Mouse (Mus musculus) gastrocnemius, adult 18-20 months (tissue): ENCODE data around the gene Yipf2. TPM values are rescaled to one million over a fixed set of nuclear protein-coding genes. Genes with fewer than 3 reads are reported as not detected.

Experiments used
- DNase-seq: peaks from one replicate; pipeline ENCODE4 v3.0.0; 2021; ENCODE audit warnings: low spot score
- long read RNA-seq, 2 experiments: library from polyadenylated mRNA; stranded (forward); transcript quantifications; one replicate each; pipeline ENCODE4 v2.0.0; 2021
- total RNA-seq, 2 experiments: library from RNA; stranded (reverse); gene quantifications; 2 replicates each; pipeline ENCODE4 v1.2.3; 2021

The Yipf2 gene
- 1 to 10 TPM; 5.3 to 5.6 TPM for total RNA-seq
- long read RNA-seq, experiment 1, partial matches to known transcripts: 3 of 9 reads
- long read RNA-seq, experiment 1, other reads (novel, unspliced or antisense): 4 of 9 reads
- long read RNA-seq, experiment 2, partial matches to known transcripts: 1 of 10 reads
- long read RNA-seq, experiment 2, other reads (novel, unspliced or antisense): 4 of 10 reads

GRCm38 (mm10) chr9:21592703-21593121 is at the start of gene Yipf2, which contains the start of gene Timm29:
Gene Yipf2, minus strand, starts transcription at chr9:21592828.
Gene Timm29, plus strand, starts transcription at chr9:21592722.
- DNase-seq: peak; percentile 94

GRCm38 (mm10) chr9:21639031-21639430 is 46.4 kb upstream of the Yipf2 start:
- DNase-seq: no peak

GRCm38 (mm10) chr9:21635639-21636038 is 43.0 kb upstream of the Yipf2 start:
- DNase-seq: no peak

- no peak for DNase-seq
Observed at GRCm38 (mm10) chr9:21633106-21633505, 40.5 kb upstream of the Yipf2 start.

GRCm38 (mm10) chr9:21630673-21631072 is 38.0 kb upstream of the Yipf2 start:
- DNase-seq: peak; percentile 54

DNA sequence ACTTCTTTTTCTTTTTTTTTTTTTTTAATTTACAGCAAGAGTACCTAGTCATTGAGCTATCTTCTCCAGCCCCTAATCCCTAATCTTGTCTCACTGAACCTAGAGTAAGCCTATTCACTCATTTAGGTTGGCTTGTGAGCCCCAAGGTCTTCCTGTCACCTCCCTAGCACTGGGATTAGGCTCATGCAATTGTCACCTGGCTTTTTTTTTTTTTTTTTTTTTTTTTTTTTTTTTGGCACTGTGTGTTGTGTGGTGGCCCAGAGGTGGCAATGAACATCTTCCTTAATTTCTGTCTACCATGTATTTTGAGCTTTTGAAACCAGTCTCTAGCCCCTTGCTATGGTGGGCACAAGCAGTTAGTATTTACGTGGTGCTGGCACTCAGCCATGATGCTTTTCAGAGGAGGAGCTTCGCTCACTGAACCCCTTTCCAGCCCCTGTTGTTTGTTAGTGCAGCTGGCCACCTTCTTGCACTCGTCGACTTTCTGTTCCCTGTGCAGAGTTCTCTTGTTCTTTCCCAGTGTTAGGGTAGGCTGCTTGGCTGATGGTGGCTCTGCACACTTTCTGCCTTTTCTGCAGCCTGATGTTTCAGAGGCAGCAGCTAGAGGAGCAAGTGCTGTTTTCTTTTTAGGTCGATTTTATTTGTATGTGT is 34.6 kb upstream of the Yipf2 start:
- no peak for DNase-seq

DNA sequence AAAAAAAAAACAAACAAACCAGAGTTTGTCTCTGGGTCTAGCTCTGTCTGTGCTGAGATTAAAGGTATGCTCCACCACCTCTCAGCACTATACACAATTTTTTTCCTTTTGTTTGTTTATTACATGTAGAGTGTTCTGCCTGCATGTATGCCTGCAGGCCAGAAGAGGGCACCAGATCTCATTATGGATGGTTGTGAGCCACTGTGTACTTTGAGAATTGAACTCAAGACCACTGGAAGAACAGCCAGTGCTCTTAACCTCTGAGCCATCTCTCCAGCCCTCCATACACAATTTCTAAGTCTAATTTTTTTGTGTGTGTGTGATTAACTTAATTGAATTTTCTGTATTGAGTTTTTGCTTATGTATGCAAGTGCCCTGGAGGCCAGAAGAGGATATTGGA is 33.9 kb upstream of the Yipf2 start:
- DNase-seq: no peak

- no peak for DNase-seq
Observed at GRCm38 (mm10) chr9:21625342-21626339, 33.0 kb upstream of the Yipf2 start.

DNA sequence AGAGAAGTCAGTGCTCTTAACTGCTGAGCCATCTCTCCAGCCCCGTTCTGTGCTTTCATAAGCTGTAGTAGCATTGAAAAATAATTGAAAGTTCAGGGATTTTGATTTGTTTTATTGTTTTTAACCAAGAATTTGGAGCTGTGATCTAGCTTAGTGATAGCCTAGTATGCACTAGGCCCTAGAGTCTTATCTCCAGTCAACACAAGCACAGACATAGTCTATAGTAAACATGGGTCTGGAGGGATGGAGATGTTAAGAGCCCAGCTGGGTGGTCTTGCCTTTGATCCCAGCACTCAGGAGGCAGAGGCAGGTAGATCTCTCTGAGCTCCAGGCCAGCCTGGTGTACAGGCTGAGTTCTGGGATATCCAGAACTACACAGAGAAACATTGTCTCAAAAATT is 30.0 kb upstream of the Yipf2 start:
- DNase-seq: no peak

- DNase-seq: no peak
Observed at GRCm38 (mm10) chr9:21620229-21620628, 27.6 kb upstream of the Yipf2 start.

GRCm38 (mm10) chr9:21617066-21617465 is 24.4 kb upstream of the Yipf2 start:
- no peak for DNase-seq

DNA sequence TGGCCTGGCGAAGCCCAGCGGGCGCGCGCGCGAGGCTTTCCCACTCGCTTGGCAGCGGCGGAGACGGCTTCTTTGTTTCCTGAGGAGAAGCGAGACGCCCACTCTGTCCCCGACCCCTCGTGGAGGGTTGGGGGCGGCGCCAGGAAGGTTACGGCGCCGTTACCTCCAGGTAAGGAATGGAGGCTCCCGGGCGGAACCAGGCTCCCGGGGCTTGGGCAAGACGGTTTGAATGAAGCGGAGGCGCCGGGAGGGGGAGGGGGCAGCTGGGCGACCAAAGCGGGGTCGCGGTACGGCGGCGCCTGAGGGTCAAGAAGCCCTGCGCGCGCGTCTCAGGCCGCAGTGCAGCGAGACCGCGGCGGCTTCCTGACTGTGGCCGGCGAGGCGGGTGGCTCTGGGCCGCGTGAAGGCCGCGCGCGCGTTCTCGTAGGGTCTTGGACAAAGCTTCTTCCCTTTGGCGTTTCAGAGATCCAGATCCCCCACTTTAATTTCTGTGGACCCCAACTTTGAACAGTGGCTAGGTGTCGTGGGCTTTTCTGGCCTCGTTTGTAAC is 23.7 kb upstream of the Yipf2 start:
- peak; percentile 88 for DNase-seq

DNA sequence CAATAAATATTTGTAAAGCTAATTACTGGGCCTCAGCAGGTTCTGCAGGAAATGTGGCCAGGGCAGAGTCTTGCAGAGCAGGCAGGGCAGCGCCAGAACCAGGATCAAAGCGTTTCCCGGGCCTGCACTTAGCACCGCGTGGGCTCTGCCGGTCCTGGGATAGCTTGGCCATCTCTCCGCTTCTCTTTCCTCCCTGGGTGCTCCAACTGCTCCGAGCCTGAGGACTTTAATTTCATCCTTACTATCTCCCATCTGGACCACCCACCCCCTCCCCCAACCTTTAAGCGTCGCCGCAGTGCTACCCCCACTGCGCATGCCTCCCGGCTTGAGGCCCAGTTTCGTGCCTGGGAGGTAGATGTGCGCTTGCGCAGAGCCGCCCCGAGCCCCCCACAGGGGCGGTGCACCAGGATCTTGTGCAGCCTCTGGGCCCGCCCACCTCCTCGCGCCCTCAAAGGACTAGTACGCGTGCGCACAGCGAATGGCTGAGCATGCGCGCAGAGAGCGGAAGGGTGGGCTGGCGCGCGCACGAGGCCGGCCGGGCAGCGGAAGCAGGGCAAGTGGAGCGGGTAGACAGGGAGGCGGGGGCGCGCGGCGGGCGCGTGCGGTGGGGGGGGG is 23.1 kb upstream of the Yipf2 start, which contains the start of gene Smarca4:
TSS of gene Smarca4 (plus strand) at position 553 of the 615 bp plus-strand sequence.
- peak; percentile 99 for DNase-seq

- DNase-seq: no peak
Observed at GRCm38 (mm10) chr9:21614864-21615616, 22.4 kb upstream of the Yipf2 start.

DNA sequence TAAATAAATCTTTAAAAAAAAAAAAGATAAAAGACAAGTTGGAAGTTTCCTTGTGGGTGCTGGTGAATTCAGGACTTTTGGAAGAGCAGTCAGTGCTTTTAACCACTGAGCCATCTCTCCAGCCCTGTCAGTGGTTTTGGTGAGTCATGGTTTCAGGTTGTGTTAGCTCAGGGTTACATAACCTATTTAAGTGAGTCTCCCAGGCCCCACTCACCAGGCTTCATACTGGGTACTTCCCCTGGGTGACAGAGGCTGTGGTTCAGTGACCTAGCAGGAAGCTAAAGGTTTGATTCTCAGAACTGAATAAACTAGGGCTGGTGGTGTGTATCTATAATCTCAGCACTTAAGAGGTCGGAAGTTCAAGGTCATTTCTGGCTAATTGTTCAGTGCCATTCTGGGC is 17.2 kb upstream of the Yipf2 start:
- DNase-seq: no peak

- DNase-seq: no peak
Observed at GRCm38 (mm10) chr9:21606648-21607047, 14.0 kb upstream of the Yipf2 start.

GRCm38 (mm10) chr9:21605865-21606264 is 13.2 kb upstream of the Yipf2 start:
- DNase-seq: no peak

GRCm38 (mm10) chr9:21604119-21604518 is 11.5 kb upstream of the Yipf2 start:
- DNase-seq: no peak

GRCm38 (mm10) chr9:21601722-21602399 is 9.2 kb upstream of the Yipf2 start:
- peak; percentile 71 for DNase-seq

DNA sequence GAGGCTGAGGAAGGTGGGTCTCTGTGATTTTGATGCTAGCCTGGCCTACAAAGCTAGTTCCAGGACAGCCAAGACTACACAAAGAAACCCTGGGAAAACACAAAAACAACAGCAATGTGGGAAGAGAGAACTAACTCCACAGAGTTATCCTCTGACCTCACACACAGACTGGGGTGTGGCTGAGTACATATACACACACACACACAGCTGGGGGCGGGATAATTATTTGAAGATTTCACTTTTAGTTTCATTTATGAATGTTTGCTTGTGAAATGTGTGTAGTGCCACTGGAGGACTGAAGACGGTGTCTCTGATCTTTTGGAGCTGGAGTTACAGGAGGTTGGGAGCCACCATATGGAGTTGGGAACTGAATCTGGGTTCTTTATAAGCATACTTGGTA is 8.4 kb upstream of the Yipf2 start:
- no peak for DNase-seq
